Mouse (Mus musculus): ENCODE data around the gene Fam135a. TPM values are rescaled to one million over a fixed set of nuclear protein-coding genes. Genes with fewer than 3 reads are reported as not detected.
"Not testable (repeated sequence)": the region's sequence is repeated elsewhere in the genome, so short reads cannot be mapped to it uniquely, and the experiment has no call there.

Fam135a gene
- polyA plus RNA-seq, 1 experiment from 2014 or later = 16.0 TPM

DNA sequence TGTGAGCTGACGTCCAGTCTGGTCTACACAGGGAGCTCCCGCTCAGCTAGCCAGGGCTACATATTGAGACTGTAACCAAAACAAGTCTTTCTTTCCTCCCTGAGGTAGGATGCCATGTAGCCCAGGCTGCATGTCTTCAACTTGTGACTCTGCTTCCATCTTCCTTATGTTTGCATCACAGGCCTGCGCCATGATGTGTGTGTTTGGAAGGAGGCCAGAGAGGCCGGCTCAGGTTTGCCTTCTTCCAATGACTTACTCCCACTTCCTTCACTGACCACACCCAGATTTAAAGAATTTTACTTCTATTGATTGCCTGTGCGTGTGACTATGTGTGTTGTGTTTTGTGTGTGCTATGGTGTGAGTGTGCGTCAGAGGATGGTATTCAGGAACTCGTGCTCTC is 101.3 kb downstream of the Fam135a start:
- Histone ChIP-seq H3K27me3 (replicated peaks; ENCODE audit: control insufficient read depth, insufficient read depth, low read length) (no peaks in the 10 kb centered on the region), H3K27ac (ENCODE audit: low read depth, low read length) (no peak overlapping the region), H3K36me3 (ENCODE audit: control insufficient read depth, insufficient read depth, low read length) (peaks cover 16% of the 10 kb centered on the region), H3K9me3 (ENCODE audit: control insufficient read depth, low read length) (no peaks in the 10 kb centered on the region), H3K4me2 (no peak overlapping the region), H3K4me1 (replicated peaks; ENCODE audit: control insufficient read depth, insufficient read depth, low read length) (no peaks in the 10 kb centered on the region), H3K4me3 (ENCODE audit: low read depth, low read length) (no peak overlapping the region), H3K9ac (ENCODE audit: low read depth, low read length) (no peak overlapping the region)
- DNase-seq (ENCODE audit: low spot score) (no peak), ATAC-seq (replicated peaks; ENCODE audit: low FRiP score) (peak; percentile 3; the same call in 1 of the 2 replicates)
- 94% methylated on average over 7 of the region's 7 CpGs for WGBS

DNA sequence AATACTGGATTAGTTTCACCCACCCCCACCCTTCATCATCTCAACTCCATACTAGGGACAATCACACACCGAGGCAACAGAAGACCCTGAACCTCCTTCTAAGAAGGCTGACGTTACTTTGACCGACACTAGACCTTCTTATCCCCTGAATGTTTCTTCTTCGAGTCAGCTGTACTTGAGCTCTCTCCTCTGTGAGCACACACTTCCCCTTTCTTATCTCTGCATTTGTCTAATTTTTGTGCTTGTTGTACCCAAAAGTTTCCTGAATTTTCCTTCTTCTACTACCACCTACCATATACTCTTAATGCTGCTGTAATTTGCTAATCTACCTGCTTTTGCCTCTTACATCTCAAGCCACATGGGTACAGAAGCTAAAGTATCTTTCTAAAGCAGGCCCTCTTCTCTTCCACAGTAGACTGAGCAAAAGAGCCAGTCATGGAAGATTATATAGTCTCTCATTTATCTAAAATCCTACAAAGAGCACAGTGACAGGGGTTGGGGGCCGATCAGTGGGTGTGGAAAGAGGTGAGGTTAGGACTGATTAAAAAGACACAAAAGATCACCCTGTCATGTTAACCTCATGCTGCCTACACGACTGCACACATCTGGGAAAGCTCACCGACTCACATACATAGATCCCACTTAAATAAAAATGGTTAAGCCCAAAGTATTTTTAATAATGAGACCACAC is 101.9 kb downstream of the Fam135a start:
- 65% methylated on average over 7 of the region's 7 CpGs for WGBS
- peak; percentile 78 for ATAC-seq (replicated peaks; ENCODE audit: low FRiP score)

DNA sequence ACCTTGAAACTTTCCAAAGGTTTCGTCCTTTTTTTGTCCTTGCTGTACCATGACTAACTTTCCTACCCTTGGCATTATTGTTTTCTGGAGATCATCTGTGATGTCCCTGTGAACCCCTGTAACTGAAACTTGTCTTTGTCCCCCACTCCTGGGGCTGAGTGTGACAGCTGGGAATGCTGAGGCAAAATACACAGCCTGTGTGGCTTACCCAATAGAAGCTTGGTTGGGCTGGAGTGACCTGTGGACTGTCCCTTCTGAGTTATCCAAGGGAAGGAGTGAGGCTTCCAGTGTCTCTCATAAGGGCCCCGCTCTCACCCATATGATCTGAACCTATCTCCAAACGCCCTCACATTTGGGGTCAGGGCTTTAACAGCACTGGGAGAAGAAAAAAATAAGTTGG is 102.6 kb downstream of the Fam135a start:
- H3K27me3 ChIP-seq (replicated peaks; ENCODE audit: control insufficient read depth, insufficient read depth, low read length) = no peaks in the 10 kb centered on the region
- DNase-seq (ENCODE audit: low spot score) (no peak), ATAC-seq (replicated peaks; ENCODE audit: low FRiP score) (no peak)
- 85% methylated on average over 3 of the region's 3 CpGs for WGBS
- no peaks in the 10 kb centered on the region for H3K9me3 ChIP-seq (ENCODE audit: control insufficient read depth, low read length)
- no peak overlapping the region for H3K4me3 ChIP-seq (ENCODE audit: low read depth, low read length)
- H3K4me2 ChIP-seq = no peak overlapping the region
- peak overlapping the region; percentile 1; the same call in 1 of the 2 replicates for H3K27ac ChIP-seq (ENCODE audit: low read depth, low read length)
- no peaks in the 10 kb centered on the region for H3K4me1 ChIP-seq (replicated peaks; ENCODE audit: control insufficient read depth, insufficient read depth, low read length)
- H3K36me3 ChIP-seq (ENCODE audit: control insufficient read depth, insufficient read depth, low read length) = peaks cover 16% of the 10 kb centered on the region
- no peak overlapping the region for H3K9ac ChIP-seq (ENCODE audit: low read depth, low read length)

More for the DNA sequence above, 101.9 kb downstream of the Fam135a start:
- no peaks in the 10 kb centered on the region for H3K9me3 ChIP-seq (ENCODE audit: control insufficient read depth, low read length)
- no peak overlapping the region for H3K9ac ChIP-seq (ENCODE audit: low read depth, low read length)
- H3K4me2 ChIP-seq = no peak overlapping the region
- H3K27ac ChIP-seq (ENCODE audit: low read depth, low read length) = peak overlapping the region; percentile 1; the same call in 1 of the 2 replicates
- DNase-seq (ENCODE audit: low spot score) = no peak
- no peak overlapping the region for H3K4me3 ChIP-seq (ENCODE audit: low read depth, low read length)
- H3K4me1 ChIP-seq (replicated peaks; ENCODE audit: control insufficient read depth, insufficient read depth, low read length) = no peaks in the 10 kb centered on the region
- peaks cover 16% of the 10 kb centered on the region for H3K36me3 ChIP-seq (ENCODE audit: control insufficient read depth, insufficient read depth, low read length)
- H3K27me3 ChIP-seq (replicated peaks; ENCODE audit: control insufficient read depth, insufficient read depth, low read length) = no peaks in the 10 kb centered on the region

DNA sequence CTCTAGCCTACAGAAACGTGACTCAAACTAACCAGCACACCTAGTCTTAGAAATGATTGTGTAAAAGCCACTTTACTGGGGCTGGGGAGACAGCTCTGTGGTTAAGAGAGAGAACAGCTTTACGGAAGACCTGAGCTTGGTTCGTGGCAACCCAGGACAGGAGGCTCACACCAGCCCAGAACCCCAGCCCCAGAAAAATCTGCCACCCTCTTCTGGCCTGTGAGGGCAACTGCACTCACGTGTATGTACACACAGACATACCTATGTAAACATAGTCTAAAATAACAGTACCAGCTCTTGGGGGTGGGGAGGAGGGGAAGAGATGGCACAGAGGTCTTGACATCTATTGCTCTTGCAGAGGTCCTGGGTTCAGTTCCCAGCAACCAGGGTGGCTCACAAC is 104.7 kb downstream of the Fam135a start:
- Histone ChIP-seq H3K4me1 (replicated peaks; ENCODE audit: control insufficient read depth, insufficient read depth, low read length) (no peaks in the 10 kb centered on the region), H3K9me3 (ENCODE audit: control insufficient read depth, low read length) (no peaks in the 10 kb centered on the region), H3K36me3 (ENCODE audit: control insufficient read depth, insufficient read depth, low read length) (peaks cover 11% of the 10 kb centered on the region), H3K27ac (ENCODE audit: low read depth, low read length) (no peak overlapping the region), H3K4me2 (no peak overlapping the region), H3K4me3 (ENCODE audit: low read depth, low read length) (no peak overlapping the region), H3K27me3 (replicated peaks; ENCODE audit: control insufficient read depth, insufficient read depth, low read length) (no peaks in the 10 kb centered on the region), H3K9ac (ENCODE audit: low read depth, low read length) (no peak overlapping the region)
- ATAC-seq (replicated peaks; ENCODE audit: low FRiP score) = no peak
- WGBS = 91% methylated on average over 4 of the region's 4 CpGs
- DNase-seq (ENCODE audit: low spot score) = no peak

DNA sequence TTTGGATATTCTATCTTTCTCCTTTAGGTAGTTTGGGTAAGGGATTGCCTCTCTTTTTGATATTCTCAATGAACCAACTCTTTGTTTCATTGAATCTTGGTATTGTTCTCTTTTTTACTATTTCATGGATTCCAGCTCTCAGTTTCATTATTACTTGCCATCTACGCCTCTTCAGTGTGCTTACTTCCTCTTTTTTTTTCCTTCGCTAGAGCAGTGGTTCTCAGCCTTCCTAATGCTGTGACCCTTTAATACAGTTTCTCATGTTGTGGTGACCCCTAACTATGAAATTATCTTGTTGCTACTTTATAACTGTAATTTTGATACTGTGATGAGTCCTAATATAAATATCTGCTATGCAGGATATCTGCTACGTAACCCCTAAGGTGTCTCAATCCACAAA is 117.0 kb downstream of the Fam135a start:
- Histone ChIP-seq H3K27ac (ENCODE audit: low read depth, low read length) (no peak overlapping the region), H3K4me1 (replicated peaks; ENCODE audit: control insufficient read depth, insufficient read depth, low read length) (no peaks in the 10 kb centered on the region), H3K4me3 (ENCODE audit: low read depth, low read length) (no peak overlapping the region), H3K9me3 (ENCODE audit: control insufficient read depth, low read length) (no peaks in the 10 kb centered on the region), H3K27me3 (replicated peaks; ENCODE audit: control insufficient read depth, insufficient read depth, low read length) (no peaks in the 10 kb centered on the region), H3K36me3 (ENCODE audit: control insufficient read depth, insufficient read depth, low read length) (no peaks in the 10 kb centered on the region), H3K9ac (ENCODE audit: low read depth, low read length) (no peak overlapping the region), H3K4me2 (no peak overlapping the region)
- 68% methylated on average over 3 of the region's 3 CpGs for WGBS
- no peak for DNase-seq (ENCODE audit: low spot score)
- ATAC-seq (replicated peaks; ENCODE audit: low FRiP score) = no peak

DNA sequence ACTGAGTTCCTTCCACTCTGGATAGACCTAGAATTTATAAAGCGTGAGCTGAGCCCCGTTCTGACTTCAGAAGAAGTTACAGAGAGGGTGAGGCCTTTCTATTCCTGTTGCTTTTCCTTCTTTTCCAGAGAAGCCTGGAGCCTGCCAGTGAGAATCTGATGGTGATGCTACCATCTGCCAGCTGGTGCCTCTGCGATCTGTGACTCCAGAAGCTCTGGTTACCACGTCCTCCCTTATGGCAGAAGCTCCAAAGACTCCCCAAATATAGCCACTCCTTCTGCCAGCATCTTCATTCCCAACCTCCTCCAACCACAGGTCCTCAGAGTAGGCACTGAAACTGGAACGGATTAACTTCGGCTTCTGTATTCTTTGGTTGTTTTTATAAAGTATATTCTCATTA is 121.9 kb downstream of the Fam135a start:
- WGBS = 81% methylated on average over 6 of the region's 6 CpGs

DNA sequence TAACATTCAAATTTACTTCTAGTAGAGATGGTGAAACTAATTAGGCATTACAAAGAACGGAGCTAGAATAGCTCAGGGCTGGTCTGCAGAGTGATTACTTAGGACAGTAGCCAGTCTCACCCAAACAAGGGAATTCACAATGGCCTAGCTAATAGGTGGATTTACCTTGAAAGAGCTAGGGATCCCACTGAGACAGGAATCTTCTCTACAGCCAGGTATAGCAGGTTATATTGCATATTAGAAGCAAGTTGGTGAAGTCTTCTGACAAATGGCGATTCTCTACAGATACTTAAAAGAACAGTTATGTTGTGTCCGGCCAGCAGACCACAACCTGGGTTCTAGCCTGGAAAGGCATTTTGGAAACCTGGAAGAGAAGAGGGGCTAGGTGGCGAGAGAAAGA is 129.0 kb downstream of the Fam135a start:
- 77% methylated on average over 4 of the region's 4 CpGs for WGBS
- not testable (repeated sequence) for H3K9ac ChIP-seq (ENCODE audit: low read depth, low read length); H3K27ac ChIP-seq (ENCODE audit: low read depth, low read length); DNase-seq (ENCODE audit: low spot score); H3K36me3 ChIP-seq (ENCODE audit: control insufficient read depth, insufficient read depth, low read length); H3K4me2 ChIP-seq; H3K9me3 ChIP-seq (ENCODE audit: control insufficient read depth, low read length); H3K4me1 ChIP-seq (replicated peaks; ENCODE audit: control insufficient read depth, insufficient read depth, low read length); H3K27me3 ChIP-seq (replicated peaks; ENCODE audit: control insufficient read depth, insufficient read depth, low read length); H3K4me3 ChIP-seq (ENCODE audit: low read depth, low read length); ATAC-seq (replicated peaks; ENCODE audit: low FRiP score)

More for the DNA sequence above, 121.9 kb downstream of the Fam135a start:
- Histone ChIP-seq H3K4me2 (no peak overlapping the region), H3K9me3 (ENCODE audit: control insufficient read depth, low read length) (no peaks in the 10 kb centered on the region), H3K27ac (ENCODE audit: low read depth, low read length) (no peak overlapping the region), H3K4me3 (ENCODE audit: low read depth, low read length) (no peak overlapping the region), H3K9ac (ENCODE audit: low read depth, low read length) (no peak overlapping the region), H3K27me3 (replicated peaks; ENCODE audit: control insufficient read depth, insufficient read depth, low read length) (no peaks in the 10 kb centered on the region), H3K4me1 (replicated peaks; ENCODE audit: control insufficient read depth, insufficient read depth, low read length) (no peaks in the 10 kb centered on the region), H3K36me3 (ENCODE audit: control insufficient read depth, insufficient read depth, low read length) (no peaks in the 10 kb centered on the region)
- ATAC-seq (replicated peaks; ENCODE audit: low FRiP score) = no peak
- DNase-seq (ENCODE audit: low spot score) = no peak

DNA sequence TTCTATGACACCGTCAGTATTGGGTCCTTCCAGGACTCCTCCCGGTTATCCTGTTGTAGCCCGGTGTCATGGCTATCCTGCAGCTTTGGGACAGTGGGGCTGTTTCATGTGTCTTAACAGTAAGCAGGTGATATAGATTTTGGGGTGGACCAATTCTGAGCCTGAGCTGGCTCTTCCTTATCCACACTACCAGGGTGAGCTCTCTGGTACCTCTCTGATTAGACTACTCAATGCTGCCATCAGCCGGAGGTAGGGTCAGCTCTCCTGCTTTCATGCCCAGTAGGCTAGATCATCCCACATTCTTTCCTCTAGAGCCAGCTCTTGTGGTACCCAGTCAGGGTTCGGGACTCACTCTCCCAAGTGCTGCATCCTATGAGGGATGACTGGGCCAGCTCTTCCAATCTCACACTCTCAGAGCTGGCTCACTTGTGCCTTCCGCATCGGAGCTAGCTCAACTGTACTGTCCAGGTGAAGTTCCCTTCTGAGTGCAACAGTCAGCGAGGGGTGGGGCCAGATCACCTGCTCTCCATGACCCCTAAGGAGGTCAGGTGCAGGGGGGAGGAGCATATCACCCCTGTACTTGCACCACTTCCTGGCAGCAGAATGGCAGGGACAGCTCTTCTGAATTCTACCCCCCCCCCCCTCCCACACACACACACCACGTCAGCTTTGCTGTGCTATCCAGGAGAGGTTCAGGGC is 132.0 kb downstream of the Fam135a start:
- ATAC-seq (replicated peaks; ENCODE audit: low FRiP score) = no peak
- no peaks in the 10 kb centered on the region for H3K36me3 ChIP-seq (ENCODE audit: control insufficient read depth, insufficient read depth, low read length)
- H3K4me3 ChIP-seq (ENCODE audit: low read depth, low read length) = no peak overlapping the region
- H3K9me3 ChIP-seq (ENCODE audit: control insufficient read depth, low read length) = no peaks in the 10 kb centered on the region
- 80% methylated on average over 9 of the region's 9 CpGs for WGBS
- H3K9ac ChIP-seq (ENCODE audit: low read depth, low read length) = no peak overlapping the region
- H3K27me3 ChIP-seq (replicated peaks; ENCODE audit: control insufficient read depth, insufficient read depth, low read length) = no peaks in the 10 kb centered on the region
- H3K27ac ChIP-seq (ENCODE audit: low read depth, low read length) = no peak overlapping the region
- DNase-seq (ENCODE audit: low spot score) = no peak
- H3K4me1 ChIP-seq (replicated peaks; ENCODE audit: control insufficient read depth, insufficient read depth, low read length) = no peaks in the 10 kb centered on the region
- no peak overlapping the region for H3K4me2 ChIP-seq

DNA sequence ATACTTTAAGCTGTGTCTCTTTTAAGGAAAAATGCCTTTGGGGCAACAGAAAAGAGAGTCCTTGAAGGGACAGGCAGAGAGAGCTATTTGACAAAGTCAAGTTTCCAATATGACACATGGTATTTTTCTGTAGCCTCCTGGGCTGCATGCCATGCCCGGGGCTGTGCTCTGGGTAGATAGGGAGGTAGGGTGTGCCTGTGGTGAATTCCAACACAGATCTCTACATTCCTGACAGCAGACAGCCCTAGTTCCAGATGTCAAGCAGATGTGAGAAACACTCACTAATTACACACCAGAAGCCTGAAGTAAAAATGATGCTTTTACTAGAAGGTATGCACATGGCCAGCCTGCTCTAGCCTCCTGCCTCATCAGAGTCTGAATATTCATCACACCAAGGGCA is 133.9 kb downstream of the Fam135a start:
- ATAC-seq (replicated peaks; ENCODE audit: low FRiP score) = peak; percentile 36; the same call in 1 of the 2 replicates

More for the DNA sequence above, 133.9 kb downstream of the Fam135a start:
- no peaks in the 10 kb centered on the region for H3K27me3 ChIP-seq (replicated peaks; ENCODE audit: control insufficient read depth, insufficient read depth, low read length)
- no peak overlapping the region for H3K27ac ChIP-seq (ENCODE audit: low read depth, low read length)
- no peaks in the 10 kb centered on the region for H3K36me3 ChIP-seq (ENCODE audit: control insufficient read depth, insufficient read depth, low read length)
- no peak overlapping the region for H3K4me3 ChIP-seq (ENCODE audit: low read depth, low read length)
- no peak overlapping the region for H3K9ac ChIP-seq (ENCODE audit: low read depth, low read length)
- no peaks in the 10 kb centered on the region for H3K9me3 ChIP-seq (ENCODE audit: control insufficient read depth, low read length)
- WGBS = 50% methylated on average over 1 of the region's 1 CpGs
- no peak overlapping the region for H3K4me2 ChIP-seq
- DNase-seq (ENCODE audit: low spot score) = no peak
- no peaks in the 10 kb centered on the region for H3K4me1 ChIP-seq (replicated peaks; ENCODE audit: control insufficient read depth, insufficient read depth, low read length)
